Mouse (Mus musculus) G1E (cell line): ENCODE data around the gene Arhgap42. TPM values are rescaled to one million over a fixed set of nuclear protein-coding genes. Genes with fewer than 3 reads are reported as not detected.

ENCODE experiments used
- ATAC-seq: 2 replicates; pipeline ENCODE4 v1.8.0; 2016; ENCODE audit warnings: mild to moderate bottlenecking; ENCODE audit not compliant: insufficient number of reproducible peaks, poor library complexity, low FRiP score, severe bottlenecking; ENCODE audit errors: extremely low read depth
- DNase-seq: peaks from one replicate; pipeline ENCODE4 v3.0.0; 2012; ENCODE audit warnings: low spot score
- H3K27me3 ChIP-seq: 2 replicates; pipeline ENCODE4 v1.6.1; 2012; ENCODE audit warnings: mild to moderate bottlenecking, low read length, inconsistent platforms; ENCODE audit not compliant: insufficient read depth
- H3K36me3 ChIP-seq: replicated peaks from 2 replicates; pipeline ENCODE3; 2012; ENCODE audit warnings: mild to moderate bottlenecking, inconsistent platforms
- H3K4me1 ChIP-seq: 2 replicates; pipeline ENCODE4 v1.6.1; 2012; ENCODE audit warnings: low read depth, low read length, inconsistent platforms, mixed read lengths; ENCODE audit not compliant: insufficient read depth
- H3K4me3 ChIP-seq: 2 replicates; pipeline ENCODE4 v1.5.1; 2012; ENCODE audit warnings: low read depth, mild to moderate bottlenecking, inconsistent platforms, low read length, moderate library complexity, mixed read lengths
- H3K9me3 ChIP-seq: replicated peaks from 2 replicates; pipeline ENCODE4 v1.6.1; 2012; ENCODE audit warnings: inconsistent platforms
- CTCF ChIP-seq: IDR thresholded peaks from 2 replicates; pipeline ENCODE4 v1.5.1; 2012; ENCODE audit warnings: low read depth, low read length, inconsistent platforms, mixed read lengths
- GATA1 ChIP-seq: IDR thresholded peaks from 2 replicates; pipeline ENCODE4 v1.6.1; 2012; ENCODE audit warnings: borderline replicate concordance, low read length, inconsistent platforms, mixed read lengths
- GATA2 ChIP-seq: IDR thresholded peaks from 2 replicates; pipeline ENCODE4 v1.6.1; 2012; ENCODE audit warnings: low read depth, low read length, inconsistent platforms, borderline replicate concordance
- POLR2AphosphoS5 ChIP-seq: IDR thresholded peaks from 2 replicates; pipeline ENCODE4 v1.6.1; 2012; ENCODE audit warnings: low read depth, low read length, inconsistent platforms; ENCODE audit not compliant: insufficient replicate concordance
- TAL1 ChIP-seq: conservative IDR thresholded peaks from 2 replicates; pipeline ENCODE4 v1.6.1; 2012; ENCODE audit warnings: low read depth, low read length, inconsistent platforms, mixed read lengths
- polyA plus RNA-seq: library from polyadenylated mRNA; stranded (reverse); fragments of >175 nt; gene quantifications from 2 replicates; pipeline ENCODE4 v1.2.3, GENCODE M21; 2012
- total RNA-seq, 2 experiments: library from RNA; stranded (forward) in 1 of 2; stranded (reverse) in 1 of 2; fragments of 200-1000 nt in 1 of 2; fragments of >200 nt in 1 of 2; fragmentation: Nextera tagmentation in 1 of 2; gene quantifications; 2 replicates each; pipeline ENCODE4 v1.2.3; 2014 to 2017

Gene Arhgap42
- total and polyA plus RNA-seq, 3 experiments: 0.22 TPM; not detected in 2

DNA sequence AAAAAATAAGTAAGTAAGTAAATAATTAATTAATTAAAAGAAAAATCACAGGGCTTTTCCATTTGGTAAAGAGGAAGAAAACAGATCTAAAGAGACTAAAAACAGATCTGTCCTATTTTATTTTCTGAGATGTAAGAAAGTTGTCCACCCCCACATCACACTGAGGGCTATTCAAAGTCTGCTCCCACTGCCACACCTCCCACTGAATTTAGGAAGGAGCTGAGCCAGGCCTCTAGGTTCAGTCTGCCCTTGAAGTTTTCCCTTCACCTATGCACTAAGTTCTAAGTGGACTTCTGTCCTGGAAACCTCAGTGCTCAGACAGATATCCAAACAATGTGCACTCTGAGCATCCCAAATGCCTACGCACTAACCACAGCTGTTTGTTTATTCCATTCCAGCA lies 15.9 kb upstream of the Arhgap42 start:
- no peak overlapping the region for H3K4me3 ChIP-seq
- H3K27me3 ChIP-seq: no peaks in the 10 kb centered on the region
- ATAC-seq: no peak
- H3K9me3 ChIP-seq: no peaks in the 10 kb centered on the region
- no peak for DNase-seq
- TF ChIP-seq CTCF (no peak), GATA2 (no peak), TAL1 (no peak), POLR2AphosphoS5 (no peak), GATA1 (no peak)
- no peaks in the 10 kb centered on the region for H3K36me3 ChIP-seq
- H3K4me1 ChIP-seq: no peaks in the 10 kb centered on the region

DNA sequence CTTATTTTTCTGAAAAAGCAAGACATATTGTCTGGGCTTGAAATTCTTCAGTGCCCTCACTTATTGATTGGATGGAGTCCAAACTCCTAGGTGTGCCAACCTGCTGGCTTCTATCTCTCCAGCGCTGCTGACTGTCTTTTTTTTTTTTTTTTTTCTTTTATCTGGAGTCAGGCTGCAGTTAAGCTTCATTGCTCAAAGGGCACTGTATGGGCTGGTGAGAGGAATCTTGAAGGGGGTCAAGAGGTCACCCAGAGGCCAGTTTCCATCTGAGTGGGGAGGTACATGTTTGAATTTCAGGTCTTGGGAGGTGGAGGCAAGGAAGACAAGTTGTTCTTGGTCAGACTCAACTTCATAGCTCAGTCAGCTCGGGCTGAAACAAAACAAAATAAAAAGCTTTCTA lies 9.6 kb upstream of the Arhgap42 start:
- DNase-seq (no peak), ATAC-seq (no peak)
- TF ChIP-seq GATA1 (no peak), POLR2AphosphoS5 (no peak), CTCF (no peak), GATA2 (no peak), TAL1 (no peak)
- Histone ChIP-seq H3K4me1 (no peaks in the 10 kb centered on the region), H3K36me3 (no peaks in the 10 kb centered on the region), H3K27me3 (no peaks in the 10 kb centered on the region), H3K9me3 (no peaks in the 10 kb centered on the region), H3K4me3 (no peak overlapping the region)

DNA sequence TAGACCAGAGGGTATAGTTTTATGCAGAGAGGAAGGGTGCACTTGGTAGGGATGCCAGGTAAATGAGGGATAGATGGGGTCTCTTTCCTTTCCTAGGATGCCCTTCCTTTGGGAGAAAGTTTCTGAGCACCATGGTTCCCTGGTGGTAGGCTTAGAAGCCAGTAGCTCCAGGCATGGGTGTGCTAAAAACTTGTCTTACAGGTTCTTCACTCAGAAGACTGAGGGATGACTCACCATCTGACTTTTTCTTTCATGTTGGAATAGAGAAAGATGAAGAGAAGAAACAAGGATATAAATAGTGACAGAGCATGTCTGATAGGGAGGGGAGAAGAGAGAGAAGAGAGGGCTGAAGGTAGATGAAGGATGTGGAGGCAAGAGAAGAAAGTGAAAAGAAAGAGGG lies 7.1 kb upstream of the Arhgap42 start:
- ATAC-seq (no peak), DNase-seq (no peak)
- Histone ChIP-seq H3K4me1 (no peaks in the 10 kb centered on the region), H3K27me3 (no peaks in the 10 kb centered on the region), H3K9me3 (no peaks in the 10 kb centered on the region), H3K36me3 (no peaks in the 10 kb centered on the region), H3K4me3 (no peak overlapping the region)
- TF ChIP-seq POLR2AphosphoS5 (no peak), TAL1 (no peak), GATA2 (no peak), CTCF (no peak), GATA1 (no peak)

DNA sequence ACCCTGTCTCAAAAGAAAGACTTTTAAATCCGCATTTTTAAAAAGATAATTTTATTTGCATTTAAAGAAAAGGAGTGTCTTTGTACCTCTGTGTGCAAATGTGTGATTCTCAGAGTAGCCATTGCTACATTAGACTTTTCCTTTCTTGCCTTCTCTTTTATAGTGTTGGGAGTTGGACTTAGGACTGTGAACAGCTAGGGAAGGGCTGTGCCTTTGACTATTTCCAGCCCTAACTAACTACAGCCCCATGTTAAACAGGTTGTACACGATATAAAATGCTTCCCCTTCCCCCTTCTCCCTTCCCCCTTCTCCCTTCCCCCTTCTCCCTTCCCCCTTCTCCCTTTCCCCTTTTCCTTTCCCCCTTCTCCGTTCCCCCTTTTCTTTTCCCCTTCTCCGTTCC lies 4.9 kb upstream of the Arhgap42 start:
- H3K36me3 ChIP-seq: no peaks in the 10 kb centered on the region
- ATAC-seq (no peak), DNase-seq (no peak)
- H3K4me3 ChIP-seq: no peak overlapping the region
- TF ChIP-seq POLR2AphosphoS5 (no peak), GATA1 (no peak), GATA2 (no peak)
- H3K9me3 ChIP-seq: no peaks in the 10 kb centered on the region
- no peaks in the 10 kb centered on the region for H3K27me3 ChIP-seq
- H3K4me1 ChIP-seq: no peaks in the 10 kb centered on the region

DNA sequence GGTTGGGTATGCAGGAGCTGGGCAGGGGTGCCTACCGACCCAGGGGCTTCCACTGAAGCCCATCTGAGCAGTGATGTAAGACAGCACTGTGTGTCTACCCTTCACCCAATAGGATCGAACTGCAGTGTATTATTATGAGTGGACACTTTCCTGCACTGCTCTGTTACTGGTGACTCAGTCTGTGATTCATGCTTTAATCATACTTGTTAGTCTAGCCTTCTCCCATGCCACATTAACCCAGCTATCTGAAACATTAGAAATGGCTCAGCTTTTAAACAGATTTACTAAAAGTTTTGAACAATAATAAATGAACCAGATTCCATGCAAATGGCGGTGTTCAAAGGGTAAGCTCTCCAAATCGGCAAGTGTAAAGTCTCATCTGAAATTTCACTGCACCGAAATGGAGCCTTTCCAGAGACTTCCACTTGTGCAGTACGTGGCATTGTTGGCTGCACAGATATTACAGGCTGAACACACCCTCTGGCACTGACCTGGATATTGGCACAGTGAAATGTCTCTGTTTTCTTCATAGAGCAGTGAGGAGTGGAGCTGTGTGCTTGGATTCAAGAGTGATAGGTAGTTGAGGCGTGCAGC lies 2.4 kb upstream of the Arhgap42 start:
- H3K27me3 ChIP-seq: no peaks in the 10 kb centered on the region
- no peaks in the 10 kb centered on the region for H3K4me1 ChIP-seq
- H3K4me3 ChIP-seq: no peak overlapping the region
- DNase-seq (no peak), ATAC-seq (no peak)
- no peaks in the 10 kb centered on the region for H3K9me3 ChIP-seq
- TF ChIP-seq CTCF (no peak), GATA2 (no peak), POLR2AphosphoS5 (no peak), TAL1 (no peak), GATA1 (no peak)
- no peaks in the 10 kb centered on the region for H3K36me3 ChIP-seq

DNA sequence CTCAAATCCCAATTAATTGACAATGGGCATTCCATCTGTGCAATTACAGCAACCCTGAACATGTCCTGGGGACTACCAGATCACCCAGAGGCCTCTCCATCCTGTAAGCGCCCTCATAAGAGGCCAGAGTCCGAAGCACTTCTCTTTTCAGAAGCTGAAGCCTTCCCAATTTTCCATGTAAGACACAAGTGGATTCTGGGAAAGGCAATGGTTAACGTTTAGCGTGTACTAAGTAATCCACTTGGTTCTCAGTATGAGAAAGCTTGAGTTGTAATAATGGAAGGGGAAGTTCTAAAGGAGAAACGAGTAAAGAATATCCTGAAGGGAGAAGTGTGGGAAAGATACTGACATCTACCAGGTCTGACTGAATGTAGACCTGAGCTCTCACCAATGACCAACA lies 1.4 kb downstream of the Arhgap42 start:
- no peaks in the 10 kb centered on the region for H3K4me1 ChIP-seq
- DNase-seq: no peak
- no peaks in the 10 kb centered on the region for H3K9me3 ChIP-seq
- no peak for ATAC-seq
- H3K27me3 ChIP-seq: no peaks in the 10 kb centered on the region
- TF ChIP-seq TAL1: no peak
- no peak overlapping the region for H3K4me3 ChIP-seq
- no peaks in the 10 kb centered on the region for H3K36me3 ChIP-seq

DNA sequence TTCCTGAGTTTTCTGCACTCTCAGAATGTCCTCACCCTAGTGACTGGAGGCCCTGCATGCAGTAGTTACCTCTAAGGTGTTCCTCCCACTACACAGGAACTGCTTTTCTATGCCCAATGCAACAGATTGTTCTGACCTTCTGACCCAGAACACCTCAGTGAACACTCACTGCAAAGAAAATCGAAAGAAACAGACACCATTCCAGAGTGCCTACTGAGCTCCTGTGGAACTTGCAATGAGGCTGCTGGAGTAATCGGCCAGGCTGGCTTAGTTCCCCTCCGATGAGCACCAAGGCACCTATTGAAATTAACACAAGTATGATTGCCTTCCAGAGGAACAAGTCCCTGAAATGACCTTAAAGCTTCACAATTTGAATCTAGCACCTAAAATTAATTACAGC lies 9.2 kb downstream of the Arhgap42 start:
- H3K4me1 ChIP-seq: no peaks in the 10 kb centered on the region
- no peak overlapping the region for H3K4me3 ChIP-seq
- H3K27me3 ChIP-seq: no peaks in the 10 kb centered on the region
- TF ChIP-seq CTCF (no peak), GATA1 (no peak), POLR2AphosphoS5 (no peak), GATA2 (no peak), TAL1 (no peak)
- no peak for ATAC-seq
- no peaks in the 10 kb centered on the region for H3K36me3 ChIP-seq
- no peaks in the 10 kb centered on the region for H3K9me3 ChIP-seq
- DNase-seq: no peak
